Mouse (Mus musculus): ENCODE measurements around the gene Gcfc2.

The Gcfc2 gene

GRCm38 (mm10) chr6:81972595-81972994 lies 49.1 kb downstream of the Gcfc2 start:
- ATAC-seq (ENCODE audit: insufficient number of reproducible peaks, low FRiP score, low TSS enrichment) = no peak

- ATAC-seq (ENCODE audit: insufficient number of reproducible peaks, low FRiP score, low TSS enrichment) = no peak
These were observed 52.6 kb downstream of the Gcfc2 start for GRCm38 (mm10) chr6:81975971-81976621.

GRCm38 (mm10) chr6:81979286-81979685 lies 55.8 kb downstream of the Gcfc2 start:
- ATAC-seq (ENCODE audit: insufficient number of reproducible peaks, low FRiP score, low TSS enrichment) = no peak

GRCm38 (mm10) chr6:81986171-81986570 lies 62.7 kb downstream of the Gcfc2 start:
- ATAC-seq (ENCODE audit: insufficient number of reproducible peaks, low FRiP score, low TSS enrichment) = no peak

GRCm38 (mm10) chr6:81986599-81986998 lies 63.1 kb downstream of the Gcfc2 start:
- ATAC-seq (ENCODE audit: insufficient number of reproducible peaks, low FRiP score, low TSS enrichment) = no peak

- ATAC-seq (ENCODE audit: insufficient number of reproducible peaks, low FRiP score, low TSS enrichment) = peak; percentile 60
These were observed 63.5 kb downstream of the Gcfc2 start for GRCm38 (mm10) chr6:81987010-81987409.

- no peak for ATAC-seq (ENCODE audit: insufficient number of reproducible peaks, low FRiP score, low TSS enrichment)
These were observed 64.1 kb downstream of the Gcfc2 start for GRCm38 (mm10) chr6:81987580-81987979.

GRCm38 (mm10) chr6:81988341-81988740 lies 64.9 kb downstream of the Gcfc2 start:
- no peak for ATAC-seq (ENCODE audit: insufficient number of reproducible peaks, low FRiP score, low TSS enrichment)

GRCm38 (mm10) chr6:81990049-81990810 lies 66.8 kb downstream of the Gcfc2 start:
- no peak; the same call in 1 of the 2 replicates for ATAC-seq (ENCODE audit: insufficient number of reproducible peaks, low FRiP score, low TSS enrichment)

Measured in cerebellum, adult (tissue).